Mouse (Mus musculus) myocyte (in vitro differentiated cells): ENCODE measurements at regions not wholly inside any gene's neighbourhood (a gene's known extent, or its start where the extent isn't known, plus 50 kb on each side); places are given as distances from the start of the nearest gene placed in this dataset.

ENCODE experiments used
- H3K27me3 ChIP-seq: one replicate; pipeline ENCODE4 v1.6.1; 2011; ENCODE audit not compliant: control insufficient read depth, insufficient read depth, insufficient read length
- H3K36me3 ChIP-seq: one replicate; pipeline ENCODE4 v1.6.1; 2011; ENCODE audit not compliant: control insufficient read depth, insufficient read depth
- H3K4me2 ChIP-seq: one replicate; pipeline ENCODE4 v1.6.1; 2011; ENCODE audit warnings: low read depth, control low read depth
- H3K4me3 ChIP-seq: one replicate; pipeline ENCODE4 v1.5.1; 2011; ENCODE audit warnings: mild to moderate bottlenecking, control low read depth, moderate library complexity
- H3K79me2 ChIP-seq: one replicate; pipeline ENCODE4 v1.6.1; 2011; ENCODE audit not compliant: control insufficient read depth, insufficient read depth
- H3ac ChIP-seq: one replicate; pipeline ENCODE4 v1.6.1; 2011; ENCODE audit not compliant: control insufficient read depth, insufficient read length
- CEBPB ChIP-seq: IDR thresholded peaks from 2 replicates; pipeline ENCODE4 v1.6.1; 2011; ENCODE audit warnings: mild to moderate bottlenecking, moderate library complexity; ENCODE audit not compliant: poor library complexity, insufficient read depth, severe bottlenecking
- E2F4 ChIP-seq: IDR thresholded peaks from one replicate; pipeline ENCODE4 v1.6.1; 2011; ENCODE audit warnings: mild to moderate bottlenecking, control low read depth, moderate library complexity; ENCODE audit not compliant: insufficient read depth
- MAX ChIP-seq: IDR thresholded peaks from one replicate; pipeline ENCODE4 v1.6.1; 2011; ENCODE audit warnings: low read depth, mild to moderate bottlenecking, control low read depth
- MYOD1 ChIP-seq, 3 experiments: IDR thresholded peaks; one replicate each; pipeline ENCODE4 v1.6.1; 2011; ENCODE audit warnings: control low read depth in 2 of 3, low read depth in 2 of 3, mild to moderate bottlenecking in 2 of 3, moderate library complexity in 1 of 3; ENCODE audit not compliant: insufficient read length in 2 of 3, control insufficient read depth in 1 of 3
- MYOG ChIP-seq, 3 experiments: IDR thresholded peaks; one replicate each; pipeline ENCODE4 v1.6.1; 2011; ENCODE audit warnings: control low read depth in 2 of 3, low read depth in 2 of 3, mild to moderate bottlenecking in 2 of 3; ENCODE audit not compliant: insufficient read length in 2 of 3, control insufficient read depth in 1 of 3, insufficient read depth in 1 of 3
- POLR2A ChIP-seq: IDR thresholded peaks from one replicate; pipeline ENCODE4 v1.6.1; 2011; ENCODE audit warnings: low read depth, mild to moderate bottlenecking, control low read depth, moderate library complexity; ENCODE audit not compliant: insufficient read length
- POLR2AphosphoS2 ChIP-seq: IDR thresholded peaks from one replicate; pipeline ENCODE4 v1.6.1; 2011; ENCODE audit warnings: low read depth, control low read depth; ENCODE audit not compliant: insufficient read length
- REST ChIP-seq: IDR thresholded peaks from one replicate; pipeline ENCODE4 v1.6.1; 2011; ENCODE audit warnings: mild to moderate bottlenecking, control low read depth, moderate library complexity; ENCODE audit not compliant: insufficient read depth, insufficient read length
- SRF ChIP-seq: IDR thresholded peaks from one replicate; pipeline ENCODE4 v1.6.1; 2011; ENCODE audit warnings: low read depth; ENCODE audit not compliant: control insufficient read depth, insufficient read length
- TCF12 ChIP-seq: IDR thresholded peaks from one replicate; pipeline ENCODE4 v1.6.1; 2011; ENCODE audit warnings: mild to moderate bottlenecking, control low read depth; ENCODE audit not compliant: poor library complexity, insufficient read depth, severe bottlenecking
- TCF3 ChIP-seq: IDR thresholded peaks from one replicate; pipeline ENCODE4 v1.6.1; 2011; ENCODE audit warnings: low read depth, control low read depth; ENCODE audit not compliant: insufficient read length
- USF1 ChIP-seq: IDR thresholded peaks from one replicate; pipeline ENCODE4 v1.6.1; 2011; ENCODE audit warnings: low read depth, mild to moderate bottlenecking, control low read depth, moderate library complexity

- H3ac ChIP-seq = no peak overlapping the region
- TF ChIP-seq POLR2AphosphoS2 = no peak
- TF ChIP-seq MAX = no peak
- no peak for TF ChIP-seq E2F4
- no peak for TF ChIP-seq MYOD1 (IDR thresholded peaks at IDR 0.05; ENCODE audit: control insufficient read depth in 1 of 3, insufficient read length in 2 of 3, low read depth in 2 of 3)
- TF ChIP-seq REST = no peak
- TF ChIP-seq USF1 = no peak
- no peak for TF ChIP-seq SRF
- TF ChIP-seq TCF3 = no peak
- TF ChIP-seq TCF12 = no peak
- TF ChIP-seq CEBPB = no peak
- no peak for TF ChIP-seq MYOG (IDR thresholded peaks at IDR 0.05; ENCODE audit: control insufficient read depth in 1 of 3, insufficient read depth in 1 of 3, insufficient read length in 2 of 3, low read depth in 2 of 3)
- no peak for TF ChIP-seq POLR2A
- no peaks in the 10 kb centered on the region for H3K36me3 ChIP-seq
- no peak overlapping the region for H3K4me3 ChIP-seq
- H3K27me3 ChIP-seq = no peaks in the 10 kb centered on the region
- H3K79me2 ChIP-seq = no peaks in the 10 kb centered on the region
- H3K4me2 ChIP-seq = no peak overlapping the region
Measured at GRCm38 (mm10) chr12:54448221-54448620, 208.2 kb downstream of the Sptssa start.

GRCm38 (mm10) chr12:54447354-54447753, 209.0 kb downstream of the Sptssa start:
- no peak for TF ChIP-seq CEBPB
- TF ChIP-seq POLR2AphosphoS2 = no peak
- no peak for TF ChIP-seq SRF
- no peak for TF ChIP-seq REST
- Histone ChIP-seq H3K4me2 (no peak overlapping the region), H3K27me3 (no peaks in the 10 kb centered on the region), H3K36me3 (no peaks in the 10 kb centered on the region), H3K79me2 (no peaks in the 10 kb centered on the region), H3ac (no peak overlapping the region), H3K4me3 (no peak overlapping the region)

DNA sequence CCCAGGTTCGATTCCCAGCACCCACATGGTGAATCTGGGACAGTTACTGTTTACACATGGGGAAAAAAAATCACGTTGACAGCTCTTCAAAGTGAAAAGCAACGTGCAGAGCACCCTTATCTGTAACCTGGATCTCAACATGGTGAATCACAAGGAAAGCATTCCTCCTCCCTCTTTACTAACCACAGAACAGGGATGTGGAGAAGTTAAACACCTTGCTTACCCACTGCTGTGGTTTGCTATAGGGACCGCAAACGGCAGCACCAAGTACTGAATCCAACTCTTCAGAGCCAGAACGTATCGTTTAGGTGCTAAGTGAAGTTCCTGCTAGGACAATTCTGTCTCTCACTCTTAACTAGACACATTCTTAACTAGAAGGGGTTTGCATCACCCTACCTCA, 210.0 kb downstream of the Sptssa start:
- TF ChIP-seq POLR2AphosphoS2 (no peak), POLR2A (no peak), E2F4 (no peak), MYOG (IDR thresholded peaks at IDR 0.05; ENCODE audit: control insufficient read depth in 1 of 3, insufficient read depth in 1 of 3, insufficient read length in 2 of 3, low read depth in 2 of 3) (no peak), REST (no peak), MYOD1 (IDR thresholded peaks at IDR 0.05; ENCODE audit: control insufficient read depth in 1 of 3, insufficient read length in 2 of 3, low read depth in 2 of 3) (no peak), CEBPB (no peak), SRF (no peak), USF1 (no peak), MAX (no peak)

GRCm38 (mm10) chr12:54444416-54444815, 212.0 kb downstream of the Sptssa start:
- H3K27me3 ChIP-seq = no peaks in the 10 kb centered on the region
- no peak for TF ChIP-seq SRF
- no peak for TF ChIP-seq MAX
- TF ChIP-seq USF1 = no peak
- no peak for TF ChIP-seq REST
- no peak overlapping the region for H3ac ChIP-seq
- no peak overlapping the region for H3K4me3 ChIP-seq
- no peak overlapping the region for H3K4me2 ChIP-seq
- no peaks in the 10 kb centered on the region for H3K79me2 ChIP-seq
- no peaks in the 10 kb centered on the region for H3K36me3 ChIP-seq

More for the DNA sequence above, 210.0 kb downstream of the Sptssa start:
- no peak overlapping the region for H3K4me2 ChIP-seq
- H3ac ChIP-seq = no peak overlapping the region
- H3K79me2 ChIP-seq = no peaks in the 10 kb centered on the region
- H3K36me3 ChIP-seq = no peaks in the 10 kb centered on the region
- no peaks in the 10 kb centered on the region for H3K27me3 ChIP-seq
- H3K4me3 ChIP-seq = no peak overlapping the region

DNA sequence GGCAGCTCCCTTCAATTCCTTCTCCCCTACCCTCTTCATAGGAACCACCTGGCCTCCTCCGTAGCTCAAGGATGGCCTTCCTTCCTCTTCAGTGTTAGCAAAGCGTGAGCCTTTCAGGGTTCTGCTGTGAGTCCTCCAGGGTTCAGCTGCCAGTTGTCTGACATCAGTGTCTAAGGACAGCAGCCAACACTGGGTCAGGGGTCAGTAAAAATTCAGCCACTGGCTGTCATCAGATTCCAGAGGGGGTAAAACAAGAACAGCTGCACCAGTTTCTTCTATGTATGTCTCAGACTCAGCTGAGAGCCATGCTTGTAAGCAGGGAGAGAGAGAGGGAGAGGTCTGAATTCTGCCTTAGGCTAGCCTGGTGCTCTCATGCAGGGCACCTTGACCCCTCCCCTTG, 213.1 kb downstream of the Sptssa start:
- Histone ChIP-seq H3ac (no peak overlapping the region), H3K79me2 (no peaks in the 10 kb centered on the region), H3K36me3 (no peaks in the 10 kb centered on the region), H3K27me3 (no peaks in the 10 kb centered on the region), H3K4me3 (no peak overlapping the region), H3K4me2 (peak overlapping the region; percentile 12)
- no peak for TF ChIP-seq SRF
- TF ChIP-seq TCF3 = no peak
- TF ChIP-seq CEBPB = no peak
- no peak for TF ChIP-seq E2F4
- no peak for TF ChIP-seq POLR2AphosphoS2
- TF ChIP-seq REST = no peak
- peak; percentile 59 for TF ChIP-seq TCF12
- no peak for TF ChIP-seq POLR2A
- TF ChIP-seq USF1 = no peak
- peak in 2 of 3 experiments; percentile 33 to 63 for TF ChIP-seq MYOG (IDR thresholded peaks at IDR 0.05; ENCODE audit: control insufficient read depth in 1 of 3, insufficient read depth in 1 of 3, insufficient read length in 2 of 3, low read depth in 2 of 3)
- no peak for TF ChIP-seq MAX
- peak; percentile 41 to 79 (median 78) for TF ChIP-seq MYOD1 (IDR thresholded peaks at IDR 0.05; ENCODE audit: control insufficient read depth in 1 of 3, insufficient read length in 2 of 3, low read depth in 2 of 3)
